Mouse (Mus musculus) liver, embryonic 14.5 days (tissue): ENCODE results near the gene Klhl12.
"Not testable (repeated sequence)": the region's sequence is repeated elsewhere in the genome, so short reads cannot be mapped to it uniquely, and the experiment has no call there.

Source experiments
- CTCF ChIP-seq: IDR thresholded peaks from 2 replicates; pipeline ENCODE4 v1.5.1; 2016; ENCODE audit warnings: antibody characterized with exemption, low read depth, control low read depth
- EP300 ChIP-seq: IDR thresholded peaks from 2 replicates; pipeline ENCODE4 v1.6.1; 2016; ENCODE audit warnings: antibody characterized with exemption, low read depth

DNA sequence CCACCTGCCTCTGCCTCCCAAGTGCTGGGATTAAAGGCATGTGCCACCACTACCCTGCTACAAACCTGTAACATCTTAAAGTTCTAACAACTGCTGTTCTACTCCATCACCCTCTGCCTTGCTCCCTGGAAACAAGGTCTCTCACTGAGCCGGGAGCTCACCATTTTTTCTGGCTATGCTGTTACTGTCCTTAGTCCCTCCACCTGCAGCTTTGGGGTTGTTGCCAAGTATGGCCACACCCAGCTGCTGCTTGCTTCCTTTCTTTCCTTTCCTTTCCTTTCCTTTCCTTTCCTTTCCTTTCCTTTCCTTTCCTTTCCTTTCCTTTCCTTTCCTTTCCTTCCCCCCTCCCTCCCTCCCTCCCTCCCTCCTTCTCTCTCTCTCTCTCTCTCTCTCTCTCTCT lies 12.0 kb upstream of the Klhl12 start:
- not testable (repeated sequence) for TF ChIP-seq CTCF, EP300
